Mouse (Mus musculus) cerebellum, adult 9-11 months (tissue): ENCODE results near the gene Antxrl.

Experiments
- DNase-seq: peaks from one replicate; pipeline ENCODE4 v3.0.0; 2022

Gene Antxrl

DNA sequence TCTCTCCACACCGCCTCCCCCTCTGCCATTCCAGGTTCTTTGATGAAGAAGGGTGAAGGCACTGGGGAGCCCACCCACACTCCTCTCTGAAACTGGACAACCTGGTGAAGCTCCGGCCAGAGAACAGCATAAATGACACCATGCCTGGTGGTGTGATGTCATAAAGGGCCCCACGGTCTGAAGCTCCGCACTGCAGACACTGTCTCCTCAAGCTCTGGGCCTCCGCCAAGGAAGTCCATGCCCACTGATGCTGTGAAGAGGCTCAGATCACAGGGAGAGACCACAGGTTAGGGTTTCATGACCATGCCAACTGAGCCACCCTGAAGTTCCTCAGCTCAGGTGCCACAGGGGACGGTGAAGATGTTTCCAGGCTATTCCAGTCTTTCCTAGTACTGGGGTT is at the start of gene Antxrl:
Antxrl (plus strand) TSS at position 192 of the 400 bp plus-strand sequence.
- no peak for DNase-seq

DNA sequence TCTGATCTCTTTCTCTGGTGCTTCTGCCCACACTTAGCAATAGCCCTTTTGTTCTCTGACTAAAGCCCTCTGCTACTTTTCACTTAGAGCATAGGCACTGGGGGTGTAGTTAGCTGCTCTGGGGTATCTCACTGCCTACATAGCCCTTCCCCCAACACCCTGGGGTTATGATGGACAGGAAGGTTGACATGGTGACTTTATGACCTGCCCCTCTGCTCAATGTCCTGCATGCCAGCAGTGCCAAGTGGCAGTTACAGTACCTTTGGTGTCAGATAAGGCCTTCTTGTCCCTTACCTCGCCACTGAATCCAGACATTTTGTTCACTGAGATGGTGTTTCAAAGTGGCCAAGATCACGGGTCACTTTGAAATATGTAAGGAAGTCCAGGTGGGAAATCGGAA is 37.4 kb upstream of the Antxrl start, which contains the start of gene Gm30083:
Gm30083 (minus strand) TSS at position 120 of the 400 bp plus-strand sequence.
- DNase-seq = no peak

DNA sequence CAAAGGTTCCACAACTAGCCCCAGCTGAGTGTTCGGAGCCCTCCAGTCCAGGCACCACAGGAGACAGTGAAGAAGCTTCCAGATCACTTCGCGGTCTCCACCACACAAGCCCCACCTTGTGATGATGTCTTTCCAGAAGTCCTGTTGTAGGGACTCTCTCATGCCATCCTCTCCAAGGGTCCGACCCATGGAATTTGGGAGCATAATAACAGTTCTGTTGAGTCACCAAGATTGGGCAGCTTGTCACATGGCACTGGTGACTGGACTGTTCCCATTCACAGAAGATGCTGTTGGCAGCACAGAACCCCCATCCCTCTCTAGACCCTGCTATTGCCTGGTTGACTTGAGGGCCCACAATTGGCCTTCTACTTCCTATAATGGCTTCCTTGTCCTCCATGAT is 36.1 kb upstream of the Antxrl start, which contains the start of gene Gm5460:
Gm5460 (plus strand) TSS at position 378 of the 400 bp plus-strand sequence.
- no peak for DNase-seq

DNA sequence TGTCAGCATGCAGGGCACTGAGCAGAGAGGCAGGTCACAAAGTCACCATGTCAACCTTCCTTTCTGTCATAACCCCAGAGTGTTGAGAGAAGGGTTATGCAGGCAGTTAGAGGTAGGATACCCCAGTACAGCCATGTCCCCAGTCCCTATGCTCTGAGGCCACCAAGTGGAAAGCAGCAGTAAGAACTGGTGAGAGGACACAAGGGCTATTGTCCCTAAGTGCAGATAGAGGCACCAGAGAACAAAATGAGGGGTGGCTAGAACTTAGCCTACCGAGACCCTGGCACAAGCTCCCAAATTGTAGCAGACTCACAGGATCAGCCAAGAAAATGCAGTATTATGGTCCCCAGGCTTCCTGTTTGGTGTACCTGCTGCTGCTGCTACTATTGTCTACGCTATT is 35.6 kb upstream of the Antxrl start:
- DNase-seq = no peak

DNA sequence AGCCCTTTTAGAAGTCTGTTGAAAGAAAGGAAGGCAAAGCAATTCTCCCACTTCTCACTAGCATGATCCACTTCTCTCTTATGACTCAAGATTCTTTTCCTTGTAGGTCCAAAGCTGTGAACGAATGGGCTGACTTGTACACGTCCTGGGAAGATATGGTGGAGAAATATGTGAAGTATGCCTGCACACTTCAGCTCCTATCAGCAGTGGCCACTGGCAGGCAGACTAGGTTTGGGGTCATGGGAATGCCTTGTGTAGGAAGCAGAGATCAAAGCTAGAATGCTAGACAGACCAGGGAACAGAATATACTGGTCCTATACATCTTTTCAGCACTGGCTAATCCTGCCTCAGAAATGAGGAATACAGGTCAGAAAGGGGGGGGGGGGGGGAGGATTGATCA is 25.8 kb upstream of the Antxrl start:
- DNase-seq = no peak

DNA sequence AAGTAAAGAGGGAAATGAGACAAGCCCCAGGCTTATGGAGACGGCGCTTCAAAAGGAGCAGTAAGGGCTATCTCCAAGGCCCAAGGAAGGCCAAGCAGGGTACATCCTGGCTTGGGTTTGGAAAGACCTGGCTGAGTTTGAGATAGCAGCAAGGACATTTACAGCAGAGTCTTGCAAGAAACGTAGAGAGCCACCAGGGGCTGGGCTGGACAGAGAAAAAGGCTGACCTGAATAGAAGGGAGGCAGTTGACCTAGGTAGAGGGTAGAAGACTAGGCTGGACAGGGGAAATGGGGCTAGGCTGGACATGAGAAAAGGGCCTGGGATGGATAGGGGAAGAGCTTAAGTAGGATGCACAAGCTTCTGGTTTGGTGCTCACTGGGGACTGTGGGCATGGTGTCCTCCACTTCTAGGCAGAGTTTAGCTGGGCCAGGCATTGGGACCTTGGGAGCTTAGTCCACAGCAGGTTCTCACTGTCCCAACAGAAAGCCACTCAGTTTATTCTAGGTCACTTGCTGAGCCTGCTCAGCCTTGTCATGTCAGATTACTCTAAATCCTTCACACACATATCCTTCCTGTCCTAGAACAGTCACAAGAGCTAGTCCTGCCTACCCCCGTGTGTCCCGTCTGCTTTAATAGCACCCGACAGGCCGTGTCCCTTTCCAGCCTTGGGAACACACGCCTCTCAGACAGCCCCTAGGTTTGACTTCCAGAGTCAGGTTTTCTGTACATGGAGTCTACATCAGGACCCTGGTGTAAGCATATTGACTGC is 18.5 kb upstream of the Antxrl start:
- DNase-seq = no peak

DNA sequence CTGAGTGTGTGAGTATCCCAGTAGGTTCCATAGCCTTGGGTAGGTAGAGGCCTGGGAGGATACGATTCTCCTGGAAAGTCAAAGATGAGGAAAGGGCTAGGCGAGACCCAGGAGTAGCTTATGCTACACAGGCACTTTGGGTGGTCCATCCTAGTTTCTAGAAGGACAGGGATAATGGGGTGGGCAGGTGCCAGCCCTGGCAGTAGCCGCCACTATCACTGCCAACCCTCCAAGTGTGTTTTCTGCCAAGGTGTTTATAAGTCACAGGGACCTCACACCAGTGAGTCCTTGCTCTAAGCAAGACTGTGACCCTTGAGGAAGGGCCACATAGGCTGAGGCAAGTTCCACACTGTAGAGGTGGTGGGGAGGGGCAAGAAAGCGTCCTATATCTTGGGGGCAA is 11.3 kb upstream of the Antxrl start:
- DNase-seq = no peak

DNA sequence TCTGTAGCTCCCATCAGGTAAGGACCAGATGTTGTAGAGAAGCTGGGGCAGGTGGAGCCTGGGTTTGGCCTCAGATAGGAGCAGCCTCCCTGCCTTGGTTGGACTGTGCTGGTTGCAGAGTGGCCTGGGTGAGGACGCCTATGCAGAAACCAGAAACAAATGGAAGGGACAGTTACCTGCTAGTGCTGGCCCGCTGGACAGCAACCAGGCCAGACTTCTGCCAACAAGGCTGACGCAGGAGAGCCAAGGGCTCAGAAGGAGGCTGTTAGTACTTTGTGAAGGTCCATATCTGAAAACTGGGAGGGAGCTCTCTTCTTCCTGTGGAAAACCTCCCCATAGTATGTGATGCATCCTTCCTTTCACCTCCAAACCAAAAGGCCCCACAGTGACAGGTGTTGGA is 9.2 kb upstream of the Antxrl start:
- DNase-seq = no peak

DNA sequence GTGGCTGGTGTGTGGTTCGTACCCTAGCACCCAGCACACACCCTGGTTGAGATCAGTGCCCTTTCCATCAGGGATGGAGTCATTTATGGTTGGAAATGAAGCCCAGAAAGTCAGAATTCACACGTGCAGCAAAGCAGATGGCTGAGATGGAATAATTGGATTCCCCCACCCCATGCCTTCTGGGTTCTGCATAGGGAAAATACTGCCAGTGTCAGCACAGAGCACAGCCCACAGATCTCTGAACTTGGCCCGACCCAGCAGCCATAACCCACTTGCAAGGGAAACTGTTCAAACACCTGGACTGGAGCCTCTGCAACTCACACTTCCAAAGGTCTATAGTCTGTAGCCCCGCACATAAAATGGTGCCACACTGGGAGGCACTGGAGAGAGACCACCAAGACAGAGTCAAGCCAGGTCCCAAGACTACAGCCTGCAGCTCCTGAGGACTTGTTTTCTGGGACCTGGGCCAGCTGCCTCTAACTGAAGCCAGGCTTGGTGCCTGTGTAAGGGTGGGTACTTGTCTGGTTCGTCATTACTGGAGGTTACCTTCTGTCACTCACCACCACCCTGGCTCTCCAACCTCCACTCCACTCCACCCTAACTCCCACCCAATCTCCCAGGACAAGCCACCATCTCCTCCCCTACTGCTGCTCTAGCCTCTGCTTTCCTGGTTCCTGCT is 2.3 kb upstream of the Antxrl start:
- no peak for DNase-seq

DNA sequence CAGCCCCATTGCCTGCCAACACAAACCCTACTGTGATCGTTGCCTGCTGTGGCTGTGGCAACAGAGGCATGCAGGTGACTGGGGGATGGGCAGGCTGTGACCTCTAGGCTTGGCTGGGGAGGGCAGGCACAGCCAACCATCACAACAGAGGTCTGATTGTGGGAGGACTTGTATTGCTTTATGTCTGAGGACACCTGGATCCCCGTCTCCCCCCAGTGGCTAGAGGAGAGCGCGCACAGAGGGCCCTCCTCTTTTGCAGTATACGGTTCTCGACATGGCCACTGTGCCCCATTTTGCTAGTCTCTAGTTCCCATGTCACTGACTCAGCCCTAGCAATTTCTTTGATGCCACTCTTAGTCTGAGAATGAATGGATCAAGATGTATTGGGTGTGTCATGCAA is 19.2 kb downstream of the Antxrl start:
- DNase-seq = no peak

DNA sequence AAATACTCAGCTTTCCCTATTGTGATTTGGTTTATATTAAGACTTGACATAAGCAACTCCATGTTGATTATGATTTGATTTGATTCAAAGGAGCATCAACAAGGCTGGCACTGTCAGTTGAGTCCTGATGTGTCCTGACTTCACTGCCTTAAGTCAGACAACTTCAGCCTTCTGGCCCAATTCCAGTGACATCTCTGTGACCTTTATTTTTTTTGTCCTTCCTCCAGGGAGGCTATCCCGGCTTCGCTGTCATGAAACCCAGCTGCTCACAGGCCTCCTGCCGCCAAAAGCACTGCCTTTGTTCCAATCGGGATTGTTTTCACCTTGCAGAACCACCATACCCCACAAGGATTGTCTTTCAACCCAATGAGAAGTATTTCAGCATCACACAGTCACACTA is 22.8 kb downstream of the Antxrl start:
- no peak for DNase-seq

DNA sequence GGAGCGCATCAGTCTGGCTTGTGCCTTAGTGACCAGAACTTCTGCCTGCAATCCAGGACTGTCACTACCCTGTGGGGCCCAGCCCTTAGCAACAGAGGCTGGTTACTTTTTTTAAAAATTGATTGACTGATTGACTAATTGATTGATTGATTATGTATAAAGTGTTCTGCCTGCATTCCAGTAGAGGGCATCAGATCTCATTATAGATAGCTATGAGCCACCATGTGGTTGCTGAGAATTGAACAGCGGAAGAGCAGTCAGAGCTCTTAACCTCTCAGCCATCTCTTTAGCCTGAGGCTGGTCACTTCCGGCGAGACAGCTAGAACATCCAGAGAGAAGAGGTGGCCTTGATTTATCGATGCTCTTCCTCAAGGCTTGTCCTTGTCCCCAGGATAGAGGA is 24.7 kb downstream of the Antxrl start:
- DNase-seq = no peak

DNA sequence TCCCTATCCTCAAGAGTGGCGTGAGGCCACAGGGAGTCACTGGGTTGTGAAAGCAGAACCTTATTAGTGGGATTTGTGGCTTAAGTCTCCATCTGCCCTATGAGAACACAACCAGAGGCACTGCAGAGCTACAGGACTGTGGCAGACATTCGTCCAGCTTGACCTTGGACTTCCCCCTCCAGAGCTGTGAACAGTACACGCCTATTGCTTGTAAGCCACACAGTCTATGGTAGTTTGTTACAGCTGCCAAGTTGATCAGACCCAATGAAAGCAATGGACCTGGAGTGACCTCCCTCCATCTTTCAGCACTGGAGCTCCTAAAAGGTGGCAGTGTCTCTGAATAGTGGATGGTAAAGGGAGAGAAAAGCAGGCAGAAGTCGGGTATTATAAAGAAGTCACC is 25.8 kb downstream of the Antxrl start:
- no peak for DNase-seq

DNA sequence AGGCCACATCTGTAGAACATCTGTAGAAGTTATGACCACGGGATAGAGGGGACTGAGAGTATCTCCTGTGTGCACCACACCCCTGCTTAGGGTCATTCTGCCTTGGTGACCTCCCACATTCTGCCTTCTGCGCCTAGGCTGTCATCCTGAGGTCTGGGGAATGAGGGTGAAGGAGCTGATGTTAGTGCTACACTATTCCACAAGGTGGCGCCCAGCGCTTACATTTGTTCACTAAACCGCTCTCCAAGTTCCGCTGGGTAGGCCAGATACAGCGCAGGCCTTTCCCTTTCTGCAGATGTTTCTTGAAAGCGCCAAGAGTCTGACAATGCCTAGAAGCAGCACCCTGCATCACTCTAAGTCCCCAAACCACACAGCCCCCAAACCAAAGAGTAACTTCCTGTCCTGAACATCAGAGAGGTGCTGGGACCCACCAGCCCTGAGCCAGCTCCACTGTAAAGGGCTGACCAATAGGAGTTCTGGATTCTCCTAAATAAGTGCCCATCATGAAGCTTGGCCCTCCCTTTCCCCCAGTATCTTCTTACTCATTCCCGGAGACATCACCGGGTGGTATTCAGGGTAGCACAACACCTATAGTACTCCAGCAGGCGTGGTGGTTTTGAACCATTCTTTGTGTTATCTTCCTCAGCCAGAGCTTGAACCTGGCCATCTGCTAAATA is 28.0 kb downstream of the Antxrl start:
- DNase-seq = peak; percentile 44

DNA sequence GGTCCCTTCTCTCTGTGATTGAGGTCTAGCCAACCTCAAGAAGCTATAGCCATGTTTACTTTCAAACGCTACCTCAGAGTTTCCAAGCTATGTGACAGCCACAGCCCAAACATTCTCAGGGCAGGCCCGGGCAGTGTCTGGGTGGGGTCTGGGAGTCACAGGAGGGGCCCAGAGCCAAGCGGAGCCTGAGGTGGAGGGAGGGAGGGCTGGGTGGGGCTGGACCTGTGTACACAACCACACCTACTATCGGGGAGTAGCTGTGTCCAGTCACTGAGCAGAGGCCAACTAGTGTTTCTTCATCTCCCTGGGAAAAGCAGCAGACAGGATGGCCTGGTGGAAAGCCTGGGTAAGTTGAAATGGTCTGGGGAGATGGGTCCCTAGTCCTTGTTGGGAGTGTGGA is 33.2 kb downstream of the Antxrl start, which contains the start of gene Anxa8:
Anxa8 (plus strand) TSS at position 251 of the 400 bp plus-strand sequence.
- no peak for DNase-seq

DNA sequence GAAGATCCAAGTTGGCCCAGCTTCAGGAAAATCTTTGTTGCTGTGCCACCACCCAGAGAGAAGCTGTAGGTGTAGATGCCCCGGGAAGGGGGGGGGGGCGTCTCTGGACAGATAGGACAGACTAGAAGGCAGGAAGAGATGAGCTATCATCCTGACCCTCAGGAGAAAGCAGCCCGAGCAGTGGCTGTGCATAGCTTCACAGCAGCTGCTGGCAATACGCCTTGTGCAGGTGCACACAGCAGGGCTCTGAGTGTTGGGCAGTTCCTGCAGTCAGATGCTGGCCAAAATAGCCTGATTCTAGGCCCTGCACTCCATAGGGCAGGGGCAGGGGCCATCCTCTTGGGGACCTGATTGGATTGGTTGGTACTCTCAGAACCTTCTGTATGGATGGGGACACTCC is 34.3 kb downstream of the Antxrl start:
- no peak for DNase-seq

DNA sequence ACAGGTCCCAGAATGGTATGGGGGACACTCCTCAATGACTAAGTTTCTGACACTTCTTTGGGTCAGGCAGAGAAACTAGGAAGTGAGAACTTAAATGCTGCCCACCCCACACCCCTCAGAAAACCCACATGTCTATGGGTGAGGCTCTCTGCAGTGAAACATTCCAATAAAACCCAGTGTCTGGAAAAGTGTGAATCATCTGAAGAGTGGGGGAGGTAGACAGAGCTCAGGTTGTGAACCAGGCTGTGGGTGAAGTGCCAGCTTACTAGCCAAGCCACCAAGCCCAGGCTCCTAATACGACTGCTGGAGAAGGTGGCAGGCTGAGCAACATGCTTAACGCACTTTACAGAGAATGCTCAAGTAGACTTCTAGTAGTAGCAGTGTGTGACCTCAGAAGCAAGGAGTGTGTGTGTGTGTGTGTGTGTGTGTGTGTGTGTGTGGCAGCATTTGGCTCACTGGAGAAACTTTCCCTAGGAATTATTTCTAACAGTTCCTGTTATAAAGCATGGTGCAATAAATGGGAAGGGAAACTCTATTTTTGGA is 35.4 kb downstream of the Antxrl start:
- DNase-seq = no peak

DNA sequence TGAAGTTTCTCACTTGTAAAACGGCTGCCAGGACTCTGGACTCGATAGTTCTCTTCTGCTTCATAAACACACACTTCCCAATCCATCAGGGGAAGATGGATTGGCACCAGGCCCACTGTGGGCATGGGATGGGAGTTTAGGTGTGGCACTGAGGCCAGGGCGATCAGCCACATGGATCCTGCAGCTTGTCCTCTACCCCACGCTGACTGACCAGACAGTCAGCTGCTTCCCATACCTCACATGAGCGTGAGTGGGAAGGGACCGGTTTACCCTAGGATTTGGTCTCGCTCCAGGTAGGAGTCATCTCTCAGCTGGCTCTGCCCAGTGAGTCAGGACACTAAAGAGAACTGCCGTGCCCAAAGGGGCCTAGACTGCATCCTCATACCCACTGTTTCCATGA is 37.3 kb downstream of the Antxrl start:
- no peak for DNase-seq

DNA sequence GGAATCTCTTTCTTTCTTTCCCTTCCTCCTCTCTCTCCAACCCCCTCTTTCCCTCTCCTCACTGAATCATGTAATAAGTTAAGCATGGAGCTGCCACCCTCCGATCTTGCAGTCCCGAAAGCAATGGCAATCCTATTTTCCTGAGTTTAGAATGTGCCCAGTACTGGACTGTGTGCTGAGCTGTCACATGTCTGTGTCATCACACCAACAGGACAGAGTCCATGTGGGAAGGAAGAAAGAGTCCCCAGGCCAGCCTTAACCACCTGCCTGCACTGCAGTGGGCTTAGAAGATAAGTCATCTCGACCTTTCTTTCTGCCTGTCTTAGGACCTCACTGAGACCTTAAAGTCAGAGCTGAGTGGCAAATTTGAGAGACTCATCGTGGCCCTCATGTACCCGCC is 39.0 kb downstream of the Antxrl start:
- DNase-seq = no peak

DNA sequence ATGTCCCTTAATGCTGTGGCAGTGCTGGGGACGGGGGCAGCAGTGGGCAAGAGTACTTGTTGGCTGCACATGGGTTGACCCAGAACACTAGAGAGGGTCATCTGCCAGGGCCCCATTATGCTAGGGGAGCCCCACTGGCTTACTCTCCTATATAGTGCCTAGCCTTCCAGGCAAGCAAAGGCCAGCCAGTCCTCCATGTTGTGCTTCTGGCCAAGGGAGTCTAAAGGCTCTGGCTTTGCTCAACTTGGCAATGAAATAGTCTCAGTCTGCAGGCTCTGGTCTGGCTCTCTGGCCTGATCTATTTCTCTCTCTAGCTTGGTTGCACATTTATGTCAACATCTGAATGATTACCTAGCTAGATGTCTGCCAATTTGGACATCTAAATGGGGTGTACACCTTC is 40.3 kb downstream of the Antxrl start:
- DNase-seq = no peak

DNA sequence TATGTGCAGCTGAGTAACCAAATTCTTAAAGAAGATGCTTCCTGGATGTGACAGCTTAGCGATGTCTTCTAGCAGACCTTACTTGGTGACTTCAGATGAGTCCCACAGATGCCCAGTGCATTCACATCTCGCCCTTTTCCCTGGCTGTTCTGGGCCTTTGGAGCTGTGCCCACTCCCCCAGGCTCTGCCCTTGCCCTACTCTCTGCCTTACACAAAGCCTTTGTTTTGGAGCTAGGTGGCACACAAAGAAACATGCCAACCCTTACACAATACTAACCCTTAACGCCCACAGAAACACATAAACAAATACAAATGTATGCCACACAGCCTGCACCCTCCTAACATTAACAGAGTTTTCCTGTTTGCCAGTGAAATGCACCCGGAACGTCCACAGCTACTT is 43.7 kb downstream of the Antxrl start:
- no peak for DNase-seq

DNA sequence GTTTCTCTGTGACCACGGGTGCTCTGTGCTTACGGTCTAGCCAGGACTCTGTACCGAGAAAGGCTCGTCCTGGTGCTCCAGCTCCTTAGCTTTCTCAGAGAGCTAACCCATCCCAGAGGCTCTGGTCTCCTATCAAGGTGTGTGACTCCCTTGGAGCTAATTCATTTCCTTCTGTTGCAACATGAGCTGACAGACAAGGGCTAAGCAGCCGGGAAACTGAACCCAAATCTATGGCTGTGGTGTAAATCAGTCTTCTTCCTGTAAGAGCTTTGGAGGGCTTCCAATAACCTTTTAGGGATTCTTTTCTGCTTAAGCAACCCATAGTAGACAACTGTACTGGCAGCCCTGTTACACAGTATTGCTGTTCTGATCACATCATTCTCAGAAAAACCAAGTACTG is 50.1 kb downstream of the Antxrl start, which contains the start of gene A630023A22Rik:
A630023A22Rik (minus strand) TSS at position 154 of the 400 bp plus-strand sequence.
- DNase-seq = no peak

DNA sequence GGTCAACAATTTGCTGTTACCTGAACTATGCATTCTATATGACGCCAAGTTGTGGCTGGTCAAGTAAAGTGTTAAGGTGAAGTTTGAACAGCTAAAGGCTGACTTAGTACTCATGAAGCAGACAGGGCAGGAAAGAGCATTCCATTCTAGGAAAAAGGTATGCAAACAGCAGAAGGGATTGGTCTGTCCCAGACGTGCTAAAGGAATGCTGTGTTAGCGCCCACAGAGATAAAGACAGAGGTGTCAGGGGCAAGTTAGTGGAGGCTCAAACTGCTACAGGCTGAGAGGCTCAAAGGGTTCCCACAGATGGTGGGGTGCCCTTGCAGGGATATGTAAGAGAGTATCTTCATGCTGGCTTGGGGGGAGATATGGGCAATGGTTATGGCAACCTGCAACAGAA is 51.3 kb downstream of the Antxrl start:
- DNase-seq = no peak
